Mouse (Mus musculus) midbrain, postnatal 0 days (tissue): ENCODE measurements around the gene Sars. TPM values are rescaled to one million over a fixed set of nuclear protein-coding genes. Genes with fewer than 3 reads are reported as not detected.

ENCODE experiments used
- ATAC-seq: fragments of 200-750 bp; cut with Nextera tagmentation; 2 replicates; pipeline ENCODE4 v1.8.0; 2017; ENCODE audit warnings: moderate number of reproducible peaks, mild to moderate bottlenecking, moderate TSS enrichment, moderate library complexity; ENCODE audit not compliant: low FRiP score
- DNase-seq: peaks from one replicate; pipeline ENCODE4 v3.0.0-alpha.2; 2015; ENCODE audit warnings: low spot score
- H3K27ac ChIP-seq: fragments of 300-500 bp; sonication (generic); 2 replicates; pipeline ENCODE4 v1.5.1; 2014; ENCODE audit warnings: low read depth, mild to moderate bottlenecking, low read length, mixed read lengths
- H3K27me3 ChIP-seq: fragments of 300-500 bp; sonication (generic); 2 replicates; pipeline ENCODE4 v1.6.1; 2014; ENCODE audit warnings: low read length, control low read depth, mixed read lengths; ENCODE audit not compliant: insufficient read depth
- H3K36me3 ChIP-seq: fragments of 300-500 bp; sonication (generic); 2 replicates; pipeline ENCODE4 v1.6.1; 2014; ENCODE audit warnings: low read length, control low read depth, mixed read lengths; ENCODE audit not compliant: insufficient read depth
- H3K4me1 ChIP-seq: fragments of 300-500 bp; sonication (generic); 2 replicates; pipeline ENCODE4 v1.6.1; 2014; ENCODE audit warnings: mild to moderate bottlenecking, control low read depth, antibody characterized with exemption, low read length, mixed read lengths; ENCODE audit not compliant: insufficient read depth
- H3K4me2 ChIP-seq: fragments of 300-500 bp; sonication (generic); 2 replicates; pipeline ENCODE4 v1.6.1; 2014; ENCODE audit warnings: low read depth, mild to moderate bottlenecking, low read length, mixed read lengths; ENCODE audit not compliant: poor library complexity, severe bottlenecking
- H3K4me3 ChIP-seq: fragments of 300-500 bp; sonication (generic); 2 replicates; pipeline ENCODE4 v1.5.1; 2014; ENCODE audit warnings: low read depth, mild to moderate bottlenecking, low read length, moderate library complexity
- H3K9ac ChIP-seq: fragments of 300-500 bp; sonication (generic); replicated peaks from 2 replicates; pipeline ENCODE4 v1.6.1; 2014; ENCODE audit warnings: mild to moderate bottlenecking, low read length, moderate library complexity, mixed read lengths; ENCODE audit not compliant: poor library complexity, severe bottlenecking
- H3K9me3 ChIP-seq: fragments of 300-500 bp; sonication (generic); 2 replicates; pipeline ENCODE4 v1.6.1; 2016; ENCODE audit warnings: low read length, control low read depth
- CTCF ChIP-seq: IDR thresholded peaks from 2 replicates; pipeline ENCODE4 v1.5.1; 2016; ENCODE audit warnings: antibody characterized with exemption, mild to moderate bottlenecking
- WGBS: fragments of 180-500 bp; shearing (Covaris S2); extraction: QIAGEN DNeasy Blood & Tissue Kit; methylation state at CpG from one replicate; pipeline ENCODE4 v1.1.7; 2014; 5-methylcytosine and 5-hydroxymethylcytosine counted together
- polyA plus RNA-seq: library from polyadenylated mRNA; unstranded; fragments of >200 nt; fragmentation: Nextera tagmentation; extraction: Ambion mirVana; gene quantifications from 2 replicates; pipeline ENCODE4 v1.2.1, GENCODE M21; 2015
- total RNA-seq: library from RNA; depleted of rRNA; stranded (reverse); fragments of >200 nt; gene quantifications from 2 replicates; pipeline ENCODE4 v1.2.3, GENCODE M21; 2014; rRNA removed

Gene Sars
- total RNA-seq = 160 and 163 TPM in 2 replicates
- 223 and 225 TPM in 2 replicates for polyA plus RNA-seq

GRCm38 (mm10) chr3:108444698-108445365 lies at the start of gene Sars:
Gene Sars (minus strand): TSS chr3:108445209.
- TF ChIP-seq CTCF = peak; percentile 53
- WGBS = under 1% methylated on average over 40 of the region's 41 CpGs

GRCm38 (mm10) chr3:108489968-108490367 lies 45.0 kb upstream of the Sars start:
- Histone ChIP-seq H3K9ac (no peak overlapping the region), H3K27ac (no peak overlapping the region), H3K27me3 (no peaks in the 10 kb centered on the region), H3K4me3 (no peak overlapping the region), H3K36me3 (no peaks in the 10 kb centered on the region), H3K9me3 (no peaks in the 10 kb centered on the region), H3K4me1 (no peaks in the 10 kb centered on the region), H3K4me2 (no peak overlapping the region)
- DNase-seq (no peak), ATAC-seq (no peak)
- TF ChIP-seq CTCF = peak; percentile 60
- 40% methylated on average over 3 of the region's 3 CpGs for WGBS

More at GRCm38 (mm10) chr3:108444698-108445365, at the start of gene Sars:
- H3K27me3 ChIP-seq = no peaks in the 10 kb centered on the region
- peaks cover 3% of the 10 kb centered on the region; the same call in 1 of the 2 replicates for H3K4me1 ChIP-seq
- H3K9ac ChIP-seq = peak within 1 kb of the TSS; percentile 70
- ATAC-seq (peak; percentile 95), DNase-seq (peak; percentile 96)
- H3K36me3 ChIP-seq = peaks cover 4% of the 10 kb centered on the region; the same call in 1 of the 2 replicates
- peak within 1 kb of the TSS; percentile 91 for H3K27ac ChIP-seq
- H3K4me3 ChIP-seq = peak within 1 kb of the TSS; percentile 68
- H3K9me3 ChIP-seq = no peaks in the 10 kb centered on the region
- peak within 1 kb of the TSS; percentile 82 for H3K4me2 ChIP-seq

GRCm38 (mm10) chr3:108484749-108485148 lies 39.7 kb upstream of the Sars start:
- DNase-seq = no peak
- no peak overlapping the region for H3K4me2 ChIP-seq
- H3K9ac ChIP-seq = no peak overlapping the region
- no peaks in the 10 kb centered on the region for H3K4me1 ChIP-seq
- WGBS = 89% methylated on average over 4 of the region's 4 CpGs
- TF ChIP-seq CTCF = no peak
- no peak overlapping the region for H3K4me3 ChIP-seq
- H3K27me3 ChIP-seq = no peaks in the 10 kb centered on the region
- H3K9me3 ChIP-seq = no peaks in the 10 kb centered on the region
- no peak overlapping the region for H3K27ac ChIP-seq
- peaks cover 6% of the 10 kb centered on the region; the same call in 1 of the 2 replicates for H3K36me3 ChIP-seq
- no peak for ATAC-seq

GRCm38 (mm10) chr3:108478800-108479199 lies 33.8 kb upstream of the Sars start:
- Histone ChIP-seq H3K36me3 (peaks cover 9% of the 10 kb centered on the region; the same call in 1 of the 2 replicates), H3K27me3 (no peaks in the 10 kb centered on the region), H3K4me3 (no peak overlapping the region), H3K9ac (no peak overlapping the region), H3K4me2 (no peak overlapping the region), H3K27ac (no peak overlapping the region), H3K9me3 (no peaks in the 10 kb centered on the region), H3K4me1 (no peaks in the 10 kb centered on the region)
- DNase-seq (no peak), ATAC-seq (no peak)
- 79% methylated on average over 4 of the region's 4 CpGs for WGBS
- TF ChIP-seq CTCF = no peak

- TF ChIP-seq CTCF = no peak
- no peaks in the 10 kb centered on the region for H3K4me1 ChIP-seq
- H3K9ac ChIP-seq = no peak overlapping the region
- no peak overlapping the region for H3K4me3 ChIP-seq
- H3K27me3 ChIP-seq = no peaks in the 10 kb centered on the region
- H3K36me3 ChIP-seq = peaks cover 9% of the 10 kb centered on the region; the same call in 1 of the 2 replicates
- no peak overlapping the region for H3K27ac ChIP-seq
- H3K9me3 ChIP-seq = no peaks in the 10 kb centered on the region
- WGBS = 70% methylated on average over 14 of the region's 14 CpGs
- ATAC-seq (no peak), DNase-seq (no peak)
- H3K4me2 ChIP-seq = no peak overlapping the region
These were observed 32.0 kb upstream of the Sars start for GRCm38 (mm10) chr3:108476761-108477619.

DNA sequence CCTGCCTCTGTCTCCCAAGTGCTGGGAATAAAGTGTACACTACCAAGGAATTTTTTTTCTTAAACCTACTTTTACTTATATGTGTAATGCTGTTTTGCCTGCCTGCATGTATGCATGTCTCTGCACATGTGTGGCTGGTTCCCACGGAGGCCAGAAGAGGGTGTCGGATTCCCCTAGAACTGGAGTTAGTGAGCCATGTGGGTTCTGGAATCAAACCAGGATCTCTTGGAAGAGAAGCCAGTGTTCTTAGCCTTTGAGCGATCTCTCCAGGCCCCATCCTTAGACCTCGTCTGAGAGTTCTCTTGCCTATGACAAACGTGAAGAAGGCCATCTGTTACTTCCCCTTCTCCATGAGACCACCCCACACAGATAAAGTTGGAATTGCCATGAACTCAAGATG lies 30.5 kb upstream of the Sars start:
- H3K36me3 ChIP-seq = peaks cover 4% of the 10 kb centered on the region
- ATAC-seq (no peak), DNase-seq (no peak)
- no peaks in the 10 kb centered on the region for H3K27me3 ChIP-seq
- no peak overlapping the region for H3K27ac ChIP-seq
- no peak for TF ChIP-seq CTCF
- H3K4me2 ChIP-seq = no peak overlapping the region
- no peak overlapping the region for H3K4me3 ChIP-seq
- WGBS = 89% methylated on average over 5 of the region's 5 CpGs
- no peaks in the 10 kb centered on the region for H3K4me1 ChIP-seq
- no peak overlapping the region for H3K9ac ChIP-seq
- H3K9me3 ChIP-seq = no peaks in the 10 kb centered on the region
